Mouse (Mus musculus) cerebellum, postnatal 4 days (tissue): ENCODE results near the gene Mapk12.
A peak's percentile ranks its signal among the peaks of the same experiment; 100 is the strongest.

ENCODE experiments used
- DNase-seq, 2 experiments: peaks; one replicate each; pipeline ENCODE4 v3.0.0; 2022; ENCODE audit warnings: low spot score in 2 of 2, mixed read lengths in 1 of 2

The Mapk12 gene

DNA sequence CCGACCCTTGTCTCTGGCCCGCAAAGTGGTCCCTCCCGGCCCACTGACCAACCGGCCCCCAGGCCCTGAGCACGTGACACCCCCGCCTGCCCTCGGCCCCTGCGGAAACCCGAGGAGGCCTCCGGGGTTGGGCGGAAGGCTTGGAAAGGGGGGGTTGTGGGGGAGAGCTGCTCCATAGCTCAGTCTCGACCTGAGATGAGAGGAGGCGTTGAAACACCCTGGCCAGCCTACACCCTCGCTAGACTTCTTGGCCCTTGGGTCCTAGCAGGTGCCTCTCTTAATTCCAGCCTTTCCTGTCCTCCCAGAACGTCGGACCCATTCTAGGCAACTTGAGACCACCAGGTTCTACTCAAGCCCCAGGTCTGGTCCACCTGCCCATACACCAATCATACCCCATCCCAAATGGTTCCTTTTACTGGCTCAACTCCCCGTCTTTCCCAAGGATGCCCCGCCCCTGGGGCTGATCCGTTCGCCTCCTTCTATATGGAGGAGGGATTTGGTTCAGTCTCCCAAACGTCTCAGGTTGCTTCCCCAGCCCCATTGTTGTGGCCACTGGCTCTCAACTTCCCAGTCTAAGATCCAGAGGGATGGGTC lies at the start of gene Mapk12:
TSS of gene Mapk12 (minus strand) at position 45 of the 594 bp plus-strand sequence.
- no peak for DNase-seq

GRCm38 (mm10) chr15:89184937-89185227 lies 44.4 kb upstream of the Mapk12 start:
- no peak for DNase-seq

DNA sequence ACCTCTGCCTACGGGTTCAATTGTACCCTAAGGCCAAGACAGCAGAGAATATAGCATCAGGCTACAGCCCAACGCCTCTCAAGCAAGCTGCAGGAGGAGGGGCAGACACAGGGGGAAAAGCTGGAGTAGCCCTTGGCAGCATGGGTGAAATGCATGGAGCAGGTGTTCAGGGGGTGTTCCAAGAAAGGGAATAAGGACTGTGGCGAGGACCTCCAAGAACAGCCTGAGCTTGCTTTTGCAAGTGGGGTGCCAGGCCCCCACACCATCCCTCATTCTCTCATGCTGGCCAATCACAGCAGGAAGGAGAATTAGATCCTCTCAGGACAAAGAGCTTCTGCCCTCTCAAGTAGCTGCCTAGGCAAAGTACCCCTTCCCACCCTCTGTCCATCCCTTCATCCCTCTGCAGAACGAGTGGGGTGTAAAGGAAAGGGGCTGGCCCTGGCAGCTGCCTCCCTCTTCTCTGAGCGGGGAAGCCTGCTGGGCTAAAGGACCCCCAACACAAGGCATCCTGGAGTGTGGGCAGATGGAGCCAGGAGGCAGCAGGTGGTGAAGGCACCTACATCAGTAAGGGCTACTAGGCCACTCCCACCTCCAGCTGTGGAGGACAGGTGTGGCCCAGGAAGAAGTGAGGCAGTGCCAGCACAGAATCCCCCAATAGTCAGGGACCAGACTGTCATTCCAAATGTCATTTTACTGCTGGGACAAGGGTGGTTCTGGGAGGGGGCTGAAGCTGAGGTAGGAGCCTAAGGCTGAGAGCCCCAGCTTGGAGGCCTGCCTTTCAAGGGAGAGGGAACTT lies 43.8 kb upstream of the Mapk12 start:
- peak in 1 of 2 experiments; percentile 56 for DNase-seq

- no peak for DNase-seq
Observed at GRCm38 (mm10) chr15:89182842-89183241, 42.3 kb upstream of the Mapk12 start.

DNA sequence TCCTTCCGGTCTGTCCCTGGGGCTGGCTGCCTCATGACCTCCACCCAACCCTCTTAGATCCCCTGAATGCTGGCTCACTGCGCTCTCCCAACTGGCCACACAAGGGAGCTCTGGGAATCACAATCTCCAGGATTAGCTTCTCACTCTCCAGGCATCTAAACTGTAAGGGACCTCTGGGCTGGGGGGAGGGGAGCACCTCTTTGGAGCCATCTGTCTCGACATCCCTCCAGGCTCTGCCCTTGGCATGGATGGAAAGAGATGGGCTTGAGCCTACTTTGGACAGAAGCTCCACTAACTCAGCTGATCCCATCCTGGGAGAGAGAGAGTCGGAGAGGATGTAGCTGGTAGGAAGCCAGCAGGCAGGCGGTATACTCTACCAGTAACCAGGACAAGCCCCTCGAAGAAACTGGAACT lies 41.8 kb upstream of the Mapk12 start:
- DNase-seq: peak in 1 of 2 experiments; percentile 65

- DNase-seq: no peak
Observed at GRCm38 (mm10) chr15:89181561-89182270, 41.2 kb upstream of the Mapk12 start.

GRCm38 (mm10) chr15:89180571-89181229 lies 40.2 kb upstream of the Mapk12 start, which contains the start of gene Plxnb2:
Plxnb2 (minus strand) TSS chr15:89180788.
- DNase-seq: peak; percentile 59 to 86

- peak in 1 of 2 experiments; percentile 53 for DNase-seq
Observed at GRCm38 (mm10) chr15:89180081-89180541, 39.6 kb upstream of the Mapk12 start.

- no peak for DNase-seq
Observed at GRCm38 (mm10) chr15:89179630-89179964, 39.1 kb upstream of the Mapk12 start.

- peak in 1 of 2 experiments; percentile 72 for DNase-seq
Observed at GRCm38 (mm10) chr15:89178954-89179629, 38.6 kb upstream of the Mapk12 start.

DNA sequence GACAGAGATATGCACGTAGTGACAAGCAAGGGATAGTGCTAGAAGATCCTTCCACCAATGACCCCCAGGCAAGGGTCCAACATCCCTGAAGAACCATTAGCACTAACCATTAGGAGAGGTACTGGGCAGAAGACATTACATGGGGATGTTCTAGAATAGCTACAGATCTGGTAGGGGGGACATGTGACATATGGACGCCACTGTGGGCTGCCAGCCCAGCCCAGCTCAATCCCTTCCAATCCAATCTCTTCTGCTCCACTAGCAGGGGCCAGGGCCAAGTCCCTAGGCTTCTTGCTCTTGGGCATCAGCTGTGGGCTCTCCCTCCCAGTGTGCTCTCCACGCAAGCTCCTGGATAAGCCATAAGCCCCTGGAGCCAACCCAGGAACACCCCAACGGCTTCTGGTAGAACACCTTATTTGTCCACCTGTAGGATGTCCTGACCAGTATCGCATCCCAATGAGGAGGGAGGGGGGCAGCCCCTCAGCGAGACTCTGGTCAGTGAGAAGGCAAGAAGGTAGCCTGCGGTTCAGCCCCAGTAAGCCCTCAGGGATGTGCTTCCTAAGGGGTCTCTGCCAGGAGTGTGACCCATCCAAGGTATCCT lies 37.9 kb upstream of the Mapk12 start:
- DNase-seq: peak in 1 of 2 experiments; percentile 76

GRCm38 (mm10) chr15:89177576-89178259 lies 37.2 kb upstream of the Mapk12 start:
- no peak for DNase-seq

DNA sequence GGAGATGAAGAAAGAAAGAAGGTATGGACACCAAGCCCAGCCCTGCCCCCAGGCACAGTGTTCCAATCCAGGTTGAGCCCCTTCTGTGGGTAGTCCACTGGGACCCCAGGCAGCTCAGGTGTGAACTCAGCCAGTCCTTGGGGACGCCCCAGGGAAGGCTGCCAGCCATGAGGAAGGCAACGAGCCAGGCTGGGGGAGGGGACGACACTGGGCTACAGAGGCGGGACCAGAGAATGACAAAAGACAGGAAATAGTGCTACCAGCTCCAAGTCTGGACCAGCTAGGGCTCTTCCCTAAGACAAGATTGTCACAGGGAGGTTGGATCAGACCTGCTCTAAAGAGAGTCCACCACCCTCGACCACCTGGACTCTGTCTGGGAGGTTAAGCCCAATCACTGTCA lies 36.6 kb upstream of the Mapk12 start:
- DNase-seq: peak in 1 of 2 experiments; percentile 86

DNA sequence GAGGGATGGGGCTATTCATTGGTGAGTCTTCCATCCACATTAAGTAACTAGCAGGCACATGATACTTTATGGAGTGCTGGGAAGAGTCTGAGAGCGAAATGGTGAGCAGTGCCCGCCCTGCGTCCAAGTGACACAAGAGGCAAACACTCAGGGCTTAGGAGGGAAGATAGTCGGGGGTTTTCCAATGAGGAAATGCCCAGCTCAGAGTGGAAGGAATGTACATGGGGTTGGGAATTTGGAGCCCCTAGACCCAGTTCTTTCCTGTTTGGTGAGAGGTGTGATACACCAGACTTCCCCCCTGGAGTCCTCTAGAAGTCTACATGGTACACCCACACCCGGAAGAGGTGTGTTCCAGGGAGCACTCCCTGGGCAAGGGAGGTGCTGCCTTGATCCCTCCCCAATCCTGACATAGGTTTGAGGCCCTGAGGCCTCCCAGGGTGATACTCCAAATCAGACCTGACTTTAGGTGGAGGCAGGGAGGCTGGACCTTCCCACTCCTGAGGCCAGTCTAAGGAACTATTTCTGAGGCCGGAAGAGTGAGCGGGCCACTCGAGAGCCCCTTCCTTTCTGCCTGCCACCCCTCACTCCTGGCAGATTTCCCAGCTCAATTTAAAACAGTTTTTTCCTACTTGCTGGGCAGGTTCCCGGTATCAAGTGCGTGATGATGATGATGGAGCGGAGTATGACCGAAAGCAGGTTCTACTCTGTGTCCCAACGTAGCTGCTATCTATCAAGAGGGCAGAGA lies 35.1 kb upstream of the Mapk12 start:
- no peak for DNase-seq

- no peak for DNase-seq
Observed at GRCm38 (mm10) chr15:89174889-89175339, 34.4 kb upstream of the Mapk12 start.

- no peak for DNase-seq
Observed at GRCm38 (mm10) chr15:89173906-89174214, 33.4 kb upstream of the Mapk12 start.

DNA sequence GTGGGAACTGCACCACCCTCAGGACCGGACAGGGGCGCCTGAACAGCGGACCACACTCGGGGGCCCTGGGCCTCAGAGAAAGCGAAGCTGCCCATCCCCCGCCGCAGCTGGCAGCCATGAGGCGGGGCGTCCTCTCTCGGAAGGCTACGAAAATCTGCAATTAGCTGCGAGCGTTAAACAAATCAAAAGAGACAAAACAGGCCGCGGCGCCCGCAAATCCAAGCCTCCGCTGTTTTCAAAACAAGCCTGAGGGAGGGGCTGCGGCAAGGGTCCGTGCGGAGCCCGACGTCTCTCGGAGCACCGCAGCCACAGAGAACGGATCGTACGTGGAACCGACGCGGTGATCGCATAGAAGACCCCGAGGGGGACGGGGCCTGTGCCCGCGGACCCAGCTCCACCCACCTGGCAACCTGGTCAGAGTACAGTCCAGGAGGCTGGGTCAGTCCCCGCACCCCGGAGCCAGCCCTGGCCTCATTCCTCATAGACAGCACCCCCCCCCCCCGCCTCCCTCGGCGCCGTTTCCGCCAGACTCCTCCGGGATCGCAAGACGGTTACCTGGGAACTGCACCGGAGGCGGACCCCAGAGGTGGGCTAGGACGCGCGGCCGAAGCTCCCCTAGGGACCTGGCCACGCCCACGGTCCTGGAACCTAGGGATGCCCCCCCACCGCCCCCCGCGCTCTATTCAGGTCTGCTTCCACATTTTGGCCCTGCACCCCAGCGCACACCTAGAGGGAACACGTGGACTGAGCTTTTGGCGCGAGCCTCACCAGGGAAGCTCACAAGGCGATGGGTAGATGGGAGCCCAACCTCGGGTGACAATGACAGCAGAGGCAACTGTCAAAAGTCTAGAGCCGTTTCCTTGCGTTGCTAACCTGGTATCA lies 32.8 kb upstream of the Mapk12 start:
- peak in 1 of 2 experiments; percentile 53 for DNase-seq

- no peak for DNase-seq
Observed at GRCm38 (mm10) chr15:89172276-89172935, 31.9 kb upstream of the Mapk12 start.
